Mouse (Mus musculus): ENCODE results near the gene Abcd4.
A peak's percentile ranks its signal among the peaks of the same experiment; 100 is the strongest.

Abcd4 gene

DNA sequence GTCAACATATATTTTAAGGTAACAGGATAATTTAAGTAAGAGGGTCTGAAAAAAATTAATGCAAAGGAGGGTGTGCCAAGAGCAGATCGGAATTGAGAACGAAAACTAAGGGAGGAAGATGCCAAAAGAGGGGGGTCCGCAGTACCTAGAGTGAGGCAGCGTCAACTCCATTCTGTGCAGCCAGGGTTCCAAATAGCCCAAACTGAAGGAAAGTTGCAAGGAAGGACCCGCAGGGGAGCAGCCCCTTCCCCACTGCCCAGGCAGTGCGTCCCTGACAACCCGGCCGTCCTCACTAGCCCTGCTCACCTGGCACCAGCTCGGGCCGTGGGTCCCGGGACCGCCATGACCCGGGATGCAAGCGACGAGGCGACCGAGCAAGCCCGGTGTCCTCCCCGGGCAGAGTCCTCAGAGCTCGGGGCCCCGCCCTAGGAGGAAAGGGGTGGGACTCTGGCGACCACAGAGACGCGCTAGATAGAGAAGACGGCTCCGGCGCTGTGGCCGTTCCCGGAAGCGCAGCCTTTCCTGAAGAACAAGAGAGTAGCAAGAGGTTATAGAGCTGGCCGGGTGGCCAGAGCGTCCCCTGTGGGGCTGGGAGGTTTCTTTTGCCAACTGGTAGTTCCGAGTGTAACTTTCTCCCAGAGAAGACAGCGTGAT is at the start of gene Abcd4:
TSS of gene Abcd4 (minus strand) at position 437 of the 654 bp plus-strand sequence.
- peak; percentile 83 for DNase-seq (ENCODE audit: low read depth in 1 of 2, low spot score in 2 of 2)

- DNase-seq (ENCODE audit: low read depth in 1 of 2, low spot score in 2 of 2): peak in 1 of 2 experiments; percentile 28
Measured at GRCm38 (mm10) chr12:84653912-84654311, 36.7 kb upstream of the Abcd4 start.

DNA sequence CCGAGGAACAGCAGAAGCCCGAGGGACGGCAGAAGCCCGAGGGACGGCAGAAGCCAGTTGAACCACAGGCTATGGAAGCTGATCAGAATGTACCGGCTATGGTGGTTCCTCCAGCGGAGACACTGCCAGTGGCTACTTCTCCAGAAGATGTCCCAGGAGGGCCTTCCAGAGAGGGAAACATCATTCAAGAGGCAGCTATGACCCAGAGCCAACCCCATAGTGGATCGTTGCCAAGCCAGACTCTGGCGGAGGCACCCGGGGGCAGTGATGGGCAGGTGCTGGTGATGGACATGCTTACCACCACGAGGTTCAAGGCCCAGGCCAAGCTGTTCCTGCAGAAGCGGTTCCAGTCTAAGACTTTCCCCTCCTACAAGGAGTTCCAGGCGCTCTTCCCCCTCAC is 33.0 kb upstream of the Abcd4 start:
- no peak for DNase-seq (ENCODE audit: low read depth in 1 of 2, low spot score in 2 of 2)

GRCm38 (mm10) chr12:84640654-84641053 is 23.4 kb upstream of the Abcd4 start, which contains the start of gene Vrtn:
TSS of gene Vrtn (plus strand) at chr12:84641019.
- DNase-seq (ENCODE audit: low read depth in 1 of 2, low spot score in 2 of 2): no peak

- no peak for DNase-seq (ENCODE audit: low read depth in 1 of 2, low spot score in 2 of 2)
Measured at GRCm38 (mm10) chr12:84640253-84640652, 23.0 kb upstream of the Abcd4 start.

- DNase-seq (ENCODE audit: low read depth in 1 of 2, low spot score in 2 of 2): no peak
Measured at GRCm38 (mm10) chr12:84631867-84632266, 14.7 kb upstream of the Abcd4 start.

- no peak for DNase-seq (ENCODE audit: low read depth in 1 of 2, low spot score in 2 of 2)
Measured at GRCm38 (mm10) chr12:84625116-84625515, 7.9 kb upstream of the Abcd4 start.

DNA sequence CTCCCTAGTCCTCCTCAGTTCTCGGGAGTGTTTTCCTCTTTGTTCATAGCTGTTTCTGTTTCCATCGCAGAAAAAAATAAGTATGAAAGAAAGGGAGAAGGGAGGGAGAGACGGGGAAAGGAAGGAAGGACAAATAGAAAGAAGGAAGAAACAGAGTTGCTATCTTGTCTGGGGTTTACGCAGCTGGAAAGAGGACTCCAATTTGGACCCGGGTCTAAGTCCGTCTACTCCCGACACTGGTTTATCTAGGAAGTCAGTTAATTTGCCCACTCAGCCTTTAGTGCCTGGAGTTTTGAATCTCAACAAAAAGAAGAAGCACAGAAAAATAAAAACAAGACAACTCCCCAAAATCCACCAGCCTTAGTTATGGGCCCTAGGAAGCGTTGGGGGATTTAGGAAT is 7.4 kb upstream of the Abcd4 start:
- no peak for DNase-seq (ENCODE audit: low read depth in 1 of 2, low spot score in 2 of 2)

DNA sequence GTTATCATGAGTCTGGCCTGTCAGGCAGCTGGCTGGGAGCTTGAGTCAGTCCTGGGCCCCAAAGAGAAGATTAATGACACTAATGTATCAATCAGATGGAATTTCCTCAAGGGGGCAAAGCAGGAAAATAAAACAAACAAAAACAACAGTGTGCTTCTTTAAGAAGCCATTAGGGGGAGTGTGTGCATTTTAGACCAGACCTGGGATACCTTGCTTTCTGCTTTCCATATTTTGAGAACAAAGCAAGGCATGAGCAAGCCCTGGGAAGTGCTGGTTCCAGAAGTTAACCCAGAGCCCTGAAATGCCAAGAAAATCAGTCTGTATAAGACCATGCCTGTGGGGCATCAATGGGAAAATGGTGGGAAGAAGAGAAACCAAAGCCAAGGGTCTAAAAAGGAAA is 3.8 kb upstream of the Abcd4 start:
- DNase-seq (ENCODE audit: low read depth in 1 of 2, low spot score in 2 of 2): no peak

DNA sequence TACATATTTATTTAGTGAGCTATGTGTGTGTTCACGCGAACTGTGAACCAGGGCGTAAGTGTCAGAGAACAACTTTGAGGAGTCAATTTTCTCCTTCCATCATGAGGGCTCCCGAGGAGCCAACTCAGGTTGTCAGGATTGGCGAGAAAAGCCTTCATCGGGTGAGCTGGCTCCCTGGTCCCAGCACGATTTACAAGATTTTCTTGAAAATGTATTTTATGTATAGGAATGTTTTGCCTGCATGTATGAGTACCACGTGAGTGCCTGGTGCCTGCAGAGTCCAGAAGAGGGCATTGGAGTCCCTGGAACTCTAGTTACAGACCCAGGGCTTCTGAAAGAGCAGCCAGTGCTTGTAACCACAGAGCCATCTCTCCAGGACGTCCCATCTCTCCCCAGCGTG is 450 bp upstream of the Abcd4 start:
- no peak for DNase-seq (ENCODE audit: low read depth in 1 of 2, low spot score in 2 of 2)

- no peak for DNase-seq (ENCODE audit: low read depth in 1 of 2, low spot score in 2 of 2)
Measured at GRCm38 (mm10) chr12:84614524-84614923, 2.7 kb downstream of the Abcd4 start.

- DNase-seq (ENCODE audit: low read depth in 1 of 2, low spot score in 2 of 2): no peak
Measured at GRCm38 (mm10) chr12:84614001-84614400, 3.2 kb downstream of the Abcd4 start.

GRCm38 (mm10) chr12:84612518-84612917 is 4.7 kb downstream of the Abcd4 start:
- no peak for DNase-seq (ENCODE audit: low read depth in 1 of 2, low spot score in 2 of 2)

DNA sequence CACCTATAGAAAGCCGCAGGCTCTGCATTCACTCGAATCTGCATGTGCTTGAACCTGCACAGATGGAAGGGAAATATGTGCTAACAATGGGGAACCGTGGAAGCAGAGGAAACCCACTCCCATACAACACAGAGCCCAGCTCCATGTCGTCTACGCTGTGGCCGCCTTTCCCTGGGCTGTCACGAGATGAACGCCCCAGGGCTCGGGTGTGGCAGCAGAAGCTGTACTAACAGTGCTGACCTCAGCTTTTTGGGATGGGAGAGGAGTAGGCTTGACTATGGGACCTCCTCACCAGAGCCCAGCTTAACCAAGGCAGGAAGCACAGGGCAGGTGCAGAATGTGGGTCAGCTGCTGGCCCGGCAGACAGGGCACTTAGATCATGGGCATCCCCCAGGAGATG is 5.5 kb downstream of the Abcd4 start:
- no peak for DNase-seq (ENCODE audit: low read depth in 1 of 2, low spot score in 2 of 2)

DNA sequence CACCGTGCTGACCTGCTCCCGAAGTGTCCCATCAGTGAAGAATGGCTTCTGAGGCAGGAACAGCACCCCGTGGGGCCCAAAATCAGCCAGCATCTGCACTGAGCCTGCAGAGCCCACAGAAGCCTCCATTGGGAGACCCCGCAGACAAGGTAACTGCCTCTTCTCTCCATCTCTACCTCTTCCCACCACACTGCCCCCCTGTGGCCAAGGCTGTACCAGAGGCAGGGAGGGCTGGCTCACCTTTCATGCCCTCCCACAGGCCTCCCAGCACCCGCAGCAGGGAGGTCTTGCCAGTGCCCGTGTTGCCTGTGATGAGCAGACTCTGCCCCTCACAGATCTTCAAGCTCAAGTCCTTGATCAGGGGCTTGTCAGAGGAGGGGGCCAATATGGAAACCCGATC is 11.4 kb downstream of the Abcd4 start:
- DNase-seq (ENCODE audit: low read depth in 1 of 2, low spot score in 2 of 2): no peak

DNA sequence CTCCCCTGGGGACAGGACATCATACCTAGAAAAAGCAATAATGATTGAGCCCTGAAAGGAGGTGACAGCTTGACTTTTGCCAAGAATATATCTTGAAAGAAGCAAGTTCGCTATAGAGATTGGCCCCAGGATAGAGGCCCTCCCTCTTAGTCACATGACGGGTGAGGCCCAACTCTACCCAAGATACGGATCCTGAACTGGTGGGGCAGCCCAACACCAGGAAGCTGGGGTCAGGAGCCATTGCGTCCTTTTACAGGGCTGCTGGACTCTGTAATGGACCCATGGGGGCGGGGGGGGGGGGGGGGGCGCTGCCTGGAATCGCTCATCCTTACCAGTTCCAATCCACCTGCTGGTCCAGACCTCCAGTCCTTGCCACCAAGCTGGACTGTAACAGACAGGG is 13.2 kb downstream of the Abcd4 start:
- DNase-seq (ENCODE audit: low read depth in 1 of 2, low spot score in 2 of 2): no peak

DNA sequence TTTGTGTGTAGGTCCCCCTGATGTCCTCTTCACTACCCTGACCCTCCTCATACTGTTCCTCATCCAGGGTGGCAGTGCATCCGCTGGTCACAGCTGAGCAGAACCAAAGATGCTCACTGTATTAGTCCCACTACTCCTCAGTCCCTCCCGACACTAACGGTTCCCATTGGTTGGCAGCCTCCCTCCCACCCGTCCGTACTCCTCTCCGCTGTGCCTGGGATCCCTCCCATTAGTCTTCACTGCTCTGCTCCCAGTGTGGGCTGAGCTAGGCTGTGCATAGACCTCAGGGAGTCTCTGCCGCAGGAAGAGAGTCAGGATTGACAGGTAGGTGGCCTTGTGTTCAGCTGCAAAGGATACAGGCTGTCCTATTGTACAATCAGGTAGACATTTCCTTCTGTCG is 18.9 kb downstream of the Abcd4 start:
- no peak for DNase-seq (ENCODE audit: low read depth in 1 of 2, low spot score in 2 of 2)

- peak; percentile 59 to 79 for DNase-seq (ENCODE audit: low read depth in 1 of 2, low spot score in 2 of 2)
Measured at GRCm38 (mm10) chr12:84589825-84590761, 27.1 kb downstream of the Abcd4 start.

DNA sequence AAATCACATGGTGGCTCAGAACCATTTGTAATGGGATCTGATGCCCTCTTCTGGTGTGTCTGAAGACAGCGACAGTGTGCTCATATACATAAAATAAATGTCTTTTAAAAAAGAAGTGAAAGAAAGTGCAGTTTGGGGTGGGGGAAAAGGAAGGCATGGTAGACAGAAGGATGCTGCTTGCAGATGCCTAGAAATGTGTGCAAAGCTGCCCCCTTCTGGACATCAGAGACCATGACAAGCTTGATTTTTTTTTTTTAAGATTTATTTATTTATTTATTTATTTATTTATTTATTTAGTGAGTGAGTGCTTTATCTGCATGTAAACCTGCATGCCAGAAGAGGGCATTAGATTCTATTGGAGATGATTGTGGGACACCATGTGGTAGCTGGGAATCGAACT is 35.9 kb downstream of the Abcd4 start:
- no peak for DNase-seq (ENCODE audit: low read depth in 1 of 2, low spot score in 2 of 2)

- DNase-seq (ENCODE audit: low read depth in 1 of 2, low spot score in 2 of 2): no peak
Measured at GRCm38 (mm10) chr12:84578440-84578770, 38.8 kb downstream of the Abcd4 start.

GRCm38 (mm10) chr12:84577768-84578439 is 39.3 kb downstream of the Abcd4 start:
- no peak for DNase-seq (ENCODE audit: low read depth in 1 of 2, low spot score in 2 of 2)

- DNase-seq (ENCODE audit: low read depth in 1 of 2, low spot score in 2 of 2): no peak
Measured at GRCm38 (mm10) chr12:84573094-84573493, 44.1 kb downstream of the Abcd4 start.
